ENCODE assay signal across 21 mouse cellular contexts in the genomic region with DNA sequence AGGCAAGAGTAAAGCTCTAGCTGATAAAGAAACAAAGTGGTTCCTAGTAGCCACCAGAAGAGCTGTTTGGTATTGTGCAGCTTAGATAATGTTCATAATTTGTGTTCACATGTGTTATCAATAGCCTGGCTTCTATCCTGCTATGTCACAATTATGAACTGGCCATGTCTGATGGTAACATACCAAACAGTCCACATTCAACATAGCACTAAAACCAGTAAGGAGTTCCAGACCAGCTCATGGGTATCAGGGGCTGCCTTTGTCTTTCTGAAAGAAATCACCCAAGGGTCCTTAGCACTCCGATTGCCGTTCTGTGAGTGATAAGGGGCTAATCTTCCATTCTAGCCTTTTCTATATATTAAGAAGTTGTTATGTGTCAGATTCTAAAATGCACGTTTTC.
"Had no signal": no experiment of that assay in that cellular context is flagged by ENCODE, and none has a peak within 500 bp of the region (broad histone marks: within the 10 kb centered on the region; RNA-seq: fewer than 3 reads in every experiment).

No protein-coding gene starts in this region.

- H3K4me1 ChIP-seq: limb, embryonic 12.5 days; limb, embryonic 15.5 days; megakaryocyte, embryonic 14.5 days; midbrain, embryonic 10.5 days; midbrain, embryonic 13.5 days; neural tube, embryonic 13.5 days; stomach, embryonic 15.5 days had no signal

- ATAC-seq: liver, postnatal 0 days; midbrain, embryonic 13.5 days; midbrain, embryonic 16.5 days had no signal

- H3K4me3 ChIP-seq: limb, embryonic 12.5 days; limb, embryonic 15.5 days; megakaryocyte, embryonic 14.5 days; midbrain, embryonic 10.5 days; midbrain, embryonic 13.5 days; myocyte; neural tube, embryonic 13.5 days; stomach, embryonic 15.5 days had no signal

- H3K27me3 ChIP-seq: limb, embryonic 12.5 days; limb, embryonic 15.5 days; midbrain, embryonic 13.5 days; neural tube, embryonic 13.5 days; stomach, embryonic 15.5 days had no signal

- H3K4me2 ChIP-seq: limb, embryonic 12.5 days; limb, embryonic 15.5 days; liver, embryonic 11.5 days; lung, embryonic 14.5 days; midbrain, embryonic 13.5 days; neural tube, embryonic 13.5 days had no signal

- H3K27ac ChIP-seq: limb, embryonic 12.5 days; limb, embryonic 15.5 days; liver, embryonic 14.5 days; midbrain, embryonic 10.5 days; midbrain, embryonic 13.5 days; neural tube, embryonic 13.5 days; stomach, embryonic 15.5 days had no signal

- H3K9me3 ChIP-seq: limb, embryonic 12.5 days; limb, embryonic 15.5 days; megakaryocyte, embryonic 14.5 days; midbrain, embryonic 10.5 days; midbrain, embryonic 13.5 days; neural tube, embryonic 13.5 days; stomach, embryonic 15.5 days had no signal

- H3K9ac ChIP-seq: limb, embryonic 12.5 days; limb, embryonic 15.5 days; liver, embryonic 14.5 days; liver, postnatal 0 days; lung, embryonic 14.5 days; midbrain, embryonic 13.5 days; neural tube, embryonic 13.5 days; stomach, embryonic 15.5 days had no signal

- DNase-seq: kidney, adult 9 months; kidney, postnatal 14 days; kidney, postnatal 4 days; left cerebral cortex, postnatal 4 days; liver, postnatal 0 days; retina, postnatal 1 day; right cerebral cortex, postnatal 25 days; spleen, adult 18-20 months; thymus, postnatal 25 days had no signal

- H3K36me3 ChIP-seq: limb, embryonic 12.5 days; limb, embryonic 15.5 days; midbrain, embryonic 10.5 days; midbrain, embryonic 13.5 days; neural tube, embryonic 13.5 days; stomach, embryonic 15.5 days had no signal
